Mouse (Mus musculus): Measurements from ENCODE around the gene Apbb1. TPM values are rescaled to one million over a fixed set of nuclear protein-coding genes. Genes with fewer than 3 reads are reported as not detected.

Gene Apbb1
- polyA plus RNA-seq, 1 experiment, result 0.01 TPM

- no peaks in the 10 kb centered on the region for H3K27me3 ChIP-seq (ENCODE audit: control insufficient read depth)
- H3K4me1 ChIP-seq (ENCODE audit: control insufficient read depth), result peaks cover 32% of the 10 kb centered on the region
- peaks cover 35% of the 10 kb centered on the region for H3K36me3 ChIP-seq (ENCODE audit: control insufficient read depth)
- H3K9me3 ChIP-seq (ENCODE audit: control insufficient read depth, low read length), result no peaks in the 10 kb centered on the region
- TF ChIP-seq TAL1 (IDR thresholded peaks at IDR 0.05; ENCODE audit: low read length) (no peak), GATA1 (IDR thresholded peaks at IDR 0.05; ENCODE audit: low read length) (no peak)
- peak overlapping the region; percentile 84 for H3K4me3 ChIP-seq (replicated peaks)
Observed at GRCm38 (mm10) chr7:105553456-105554211, 27.8 kb downstream of the Apbb1 start.

GRCm38 (mm10) chr7:105549035-105549434 lies 32.4 kb downstream of the Apbb1 start:
- H3K4me1 ChIP-seq (ENCODE audit: control insufficient read depth), result peaks cover 8% of the 10 kb centered on the region
- no peak overlapping the region for H3K4me3 ChIP-seq (replicated peaks)
- H3K27me3 ChIP-seq (ENCODE audit: control insufficient read depth), result no peaks in the 10 kb centered on the region
- no peaks in the 10 kb centered on the region for H3K9me3 ChIP-seq (ENCODE audit: control insufficient read depth, low read length)
- no peaks in the 10 kb centered on the region for H3K36me3 ChIP-seq (ENCODE audit: control insufficient read depth)
- no peak for TF ChIP-seq TAL1 (IDR thresholded peaks at IDR 0.05; ENCODE audit: low read length)
- TF ChIP-seq GATA1 (IDR thresholded peaks at IDR 0.05; ENCODE audit: low read length), result no peak

DNA sequence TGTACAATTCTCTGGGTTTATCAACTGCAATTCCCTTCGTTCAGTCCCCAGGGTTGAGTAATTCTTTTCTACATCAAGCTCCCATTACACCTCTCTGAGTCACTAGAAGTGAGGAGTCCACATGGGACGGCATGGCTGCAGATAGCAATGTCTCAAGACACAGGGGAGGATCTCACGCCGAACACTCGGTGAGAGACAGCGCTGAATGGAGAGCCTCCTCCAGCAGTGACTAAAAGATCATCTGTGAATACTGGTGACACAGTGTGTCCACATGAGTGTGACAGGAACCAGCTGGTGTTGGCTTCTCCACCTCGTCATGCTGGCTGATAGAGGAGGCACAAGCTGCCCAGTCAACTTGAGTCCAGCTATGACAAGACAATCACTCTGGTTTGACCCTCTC lies 33.5 kb downstream of the Apbb1 start:
- Histone ChIP-seq H3K9me3 (ENCODE audit: control insufficient read depth, low read length) (no peaks in the 10 kb centered on the region), H3K4me3 (replicated peaks) (no peak overlapping the region), H3K36me3 (ENCODE audit: control insufficient read depth) (no peaks in the 10 kb centered on the region), H3K4me1 (ENCODE audit: control insufficient read depth) (peaks cover 2% of the 10 kb centered on the region; the same call in 1 of the 2 replicates), H3K27me3 (ENCODE audit: control insufficient read depth) (no peaks in the 10 kb centered on the region)
- TF ChIP-seq GATA1 (IDR thresholded peaks at IDR 0.05; ENCODE audit: low read length) (no peak), TAL1 (IDR thresholded peaks at IDR 0.05; ENCODE audit: low read length) (no peak)

DNA sequence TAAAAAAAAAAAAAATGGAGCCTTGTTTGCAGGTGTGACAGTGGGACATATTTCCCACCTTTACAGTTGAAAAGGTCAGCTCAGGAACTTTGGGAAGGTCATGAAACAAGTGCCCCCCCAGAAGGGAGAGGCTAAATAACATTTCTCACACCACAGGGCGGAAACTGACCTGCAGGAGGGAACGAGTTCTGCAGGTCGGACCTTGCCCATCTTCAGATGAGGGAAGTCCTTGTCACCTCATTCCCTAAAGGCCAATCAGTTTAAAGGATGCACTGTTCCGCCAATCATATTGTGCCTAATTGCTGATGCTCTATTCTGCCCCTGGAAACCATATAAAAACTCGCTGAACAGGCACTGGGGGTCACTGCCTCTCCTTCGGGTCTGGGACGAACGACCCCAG lies 35.5 kb downstream of the Apbb1 start:
- Histone ChIP-seq H3K9me3 (ENCODE audit: control insufficient read depth, low read length) (no peaks in the 10 kb centered on the region), H3K27me3 (ENCODE audit: control insufficient read depth) (no peaks in the 10 kb centered on the region), H3K36me3 (ENCODE audit: control insufficient read depth) (no peaks in the 10 kb centered on the region), H3K4me3 (replicated peaks) (no peak overlapping the region), H3K4me1 (ENCODE audit: control insufficient read depth) (no peaks in the 10 kb centered on the region)
- TF ChIP-seq TAL1 (IDR thresholded peaks at IDR 0.05; ENCODE audit: low read length), result no peak
- TF ChIP-seq GATA1 (IDR thresholded peaks at IDR 0.05; ENCODE audit: low read length), result no peak

- no peak for TF ChIP-seq TAL1 (IDR thresholded peaks at IDR 0.05; ENCODE audit: low read length)
- TF ChIP-seq GATA1 (IDR thresholded peaks at IDR 0.05; ENCODE audit: low read length), result no peak
- no peaks in the 10 kb centered on the region for H3K36me3 ChIP-seq (ENCODE audit: control insufficient read depth)
- no peaks in the 10 kb centered on the region for H3K4me1 ChIP-seq (ENCODE audit: control insufficient read depth)
- no peak overlapping the region for H3K4me3 ChIP-seq (replicated peaks)
- H3K9me3 ChIP-seq (ENCODE audit: control insufficient read depth, low read length), result no peaks in the 10 kb centered on the region
- no peaks in the 10 kb centered on the region for H3K27me3 ChIP-seq (ENCODE audit: control insufficient read depth)
Observed at GRCm38 (mm10) chr7:105534162-105534561, 47.3 kb downstream of the Apbb1 start.

DNA sequence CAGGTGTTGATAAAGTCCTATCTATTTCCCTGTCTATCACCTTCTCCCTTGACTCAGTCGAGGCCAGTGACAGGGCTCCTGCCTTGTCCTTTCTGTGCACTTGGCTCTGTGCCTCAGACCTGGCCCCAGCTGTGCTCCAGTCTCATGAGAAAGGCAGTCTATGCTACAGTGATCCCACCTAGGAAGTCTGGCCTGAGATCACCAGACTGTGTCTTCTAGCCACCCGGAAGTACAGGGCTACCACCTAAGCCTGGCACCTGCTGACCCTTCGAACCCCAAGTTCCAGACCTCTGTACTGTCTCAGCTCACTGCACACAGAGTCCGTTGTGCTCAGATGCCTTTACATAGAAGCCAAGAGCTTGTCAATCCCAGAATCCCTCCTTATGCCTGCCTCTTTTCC lies 53.4 kb downstream of the Apbb1 start:
- H3K36me3 ChIP-seq (ENCODE audit: control insufficient read depth), result no peaks in the 10 kb centered on the region
- no peaks in the 10 kb centered on the region for H3K4me1 ChIP-seq (ENCODE audit: control insufficient read depth)
- TF ChIP-seq GATA1 (IDR thresholded peaks at IDR 0.05; ENCODE audit: low read length) (no peak), TAL1 (IDR thresholded peaks at IDR 0.05; ENCODE audit: low read length) (no peak)
- H3K4me3 ChIP-seq (replicated peaks), result no peak overlapping the region
- no peaks in the 10 kb centered on the region for H3K27me3 ChIP-seq (ENCODE audit: control insufficient read depth)
- H3K9me3 ChIP-seq (ENCODE audit: control insufficient read depth, low read length), result no peaks in the 10 kb centered on the region

GRCm38 (mm10) chr7:105527306-105527937 lies 54.0 kb downstream of the Apbb1 start:
- no peak overlapping the region for H3K4me3 ChIP-seq (replicated peaks)
- no peaks in the 10 kb centered on the region for H3K9me3 ChIP-seq (ENCODE audit: control insufficient read depth, low read length)
- no peaks in the 10 kb centered on the region for H3K36me3 ChIP-seq (ENCODE audit: control insufficient read depth)
- no peaks in the 10 kb centered on the region for H3K4me1 ChIP-seq (ENCODE audit: control insufficient read depth)
- H3K27me3 ChIP-seq (ENCODE audit: control insufficient read depth), result no peaks in the 10 kb centered on the region
- TF ChIP-seq GATA1 (IDR thresholded peaks at IDR 0.05; ENCODE audit: low read length), result no peak
- no peak for TF ChIP-seq TAL1 (IDR thresholded peaks at IDR 0.05; ENCODE audit: low read length)

DNA sequence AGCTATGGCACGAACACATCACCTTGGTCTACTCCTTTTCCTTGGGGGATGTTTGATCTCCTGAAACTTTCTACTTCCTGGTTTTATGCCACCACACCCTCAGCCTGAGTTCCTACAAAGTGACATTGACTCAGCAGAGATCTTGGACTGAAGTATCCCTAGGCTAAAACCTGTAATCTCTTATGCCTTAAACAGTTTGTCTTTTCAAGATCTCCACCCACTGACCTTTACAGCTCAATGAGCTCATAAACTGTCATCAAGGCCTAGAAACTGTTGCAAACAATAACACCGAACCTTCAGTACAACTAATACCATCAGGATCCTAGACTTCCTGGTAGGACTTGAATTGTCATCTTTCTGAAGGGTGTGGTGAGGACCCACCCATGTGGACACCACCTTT lies 57.2 kb downstream of the Apbb1 start:
- H3K27me3 ChIP-seq (ENCODE audit: control insufficient read depth), result no peaks in the 10 kb centered on the region
- TF ChIP-seq GATA1 (IDR thresholded peaks at IDR 0.05; ENCODE audit: low read length) (no peak), TAL1 (IDR thresholded peaks at IDR 0.05; ENCODE audit: low read length) (no peak)
- H3K36me3 ChIP-seq (ENCODE audit: control insufficient read depth), result no peaks in the 10 kb centered on the region
- H3K4me1 ChIP-seq (ENCODE audit: control insufficient read depth), result no peaks in the 10 kb centered on the region
- no peaks in the 10 kb centered on the region for H3K9me3 ChIP-seq (ENCODE audit: control insufficient read depth, low read length)
- no peak overlapping the region for H3K4me3 ChIP-seq (replicated peaks)

DNA sequence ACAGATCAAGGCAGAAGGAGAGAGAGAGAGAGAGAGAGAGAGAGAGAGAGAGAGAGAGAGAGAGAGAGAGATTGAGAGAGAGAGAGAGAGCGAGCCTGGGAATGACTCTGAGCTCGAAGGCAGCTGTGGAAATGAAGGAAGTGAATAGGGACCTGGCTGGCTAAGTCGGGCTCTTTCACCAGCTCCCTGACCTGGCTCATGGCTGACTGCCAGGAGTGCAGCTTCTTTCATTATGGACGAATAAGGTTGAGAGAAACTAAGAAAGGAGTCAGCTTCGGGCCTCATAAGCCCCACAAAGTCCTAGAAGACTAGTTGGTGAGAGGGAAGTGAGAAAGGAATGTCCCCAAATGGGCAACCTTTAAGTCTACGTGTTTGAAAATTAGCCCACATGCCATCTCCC lies 61.3 kb downstream of the Apbb1 start:
- Histone ChIP-seq H3K4me1 (ENCODE audit: control insufficient read depth) (no peaks in the 10 kb centered on the region), H3K4me3 (replicated peaks) (no peak overlapping the region), H3K27me3 (ENCODE audit: control insufficient read depth) (no peaks in the 10 kb centered on the region), H3K9me3 (ENCODE audit: control insufficient read depth, low read length) (no peaks in the 10 kb centered on the region), H3K36me3 (ENCODE audit: control insufficient read depth) (no peaks in the 10 kb centered on the region)
- TF ChIP-seq TAL1 (IDR thresholded peaks at IDR 0.05; ENCODE audit: low read length), result no peak
- TF ChIP-seq GATA1 (IDR thresholded peaks at IDR 0.05; ENCODE audit: low read length), result no peak

Data from erythroblast, embryonic 14.5 days (primary cell).